Mouse (Mus musculus) adrenal gland, postnatal 4 days (tissue): ENCODE measurements around the gene Gm8453. TPM values are rescaled to one million over a fixed set of nuclear protein-coding genes. Genes with fewer than 3 reads are reported as not detected.
"Not testable (repeated sequence)": the region's sequence is repeated elsewhere in the genome, so short reads cannot be mapped to it uniquely, and the experiment has no call there.

Experiments used
- DNase-seq, 2 experiments: peaks; one replicate each; pipeline ENCODE4 v3.0.0; 2021 to 2022; ENCODE audit warnings: low spot score in 2 of 2, mixed read lengths in 2 of 2
- long read RNA-seq, 2 experiments: library from polyadenylated mRNA; stranded (forward); transcript quantifications; one replicate each; pipeline ENCODE4 v2.0.0; 2021
- total RNA-seq, 2 experiments: library from RNA; stranded (reverse); gene quantifications; 2 replicates each; pipeline ENCODE4 v1.2.3; 2021

The Gm8453 gene
- total RNA-seq: not detected
- long read RNA-seq, experiment 1: 0 reads
- long read RNA-seq, experiment 2: 0 reads

DNA sequence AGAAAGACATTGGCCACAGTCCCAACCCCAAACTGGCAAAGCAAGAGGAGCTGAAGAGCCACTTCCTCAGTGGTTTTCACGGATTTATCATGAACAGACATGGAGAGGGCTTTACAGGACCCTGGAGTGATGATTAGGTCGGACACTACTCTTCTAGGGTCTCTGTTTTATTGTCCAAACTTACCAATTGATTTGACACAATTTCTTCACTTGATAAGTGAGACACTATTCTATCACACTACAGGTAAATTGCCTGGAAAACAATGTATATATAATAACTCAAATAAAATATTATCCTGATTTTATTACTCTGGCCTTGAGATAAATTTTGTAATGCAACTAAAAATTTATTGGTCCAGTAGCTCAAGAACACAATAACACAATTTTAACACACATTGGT lies at the start of gene Gm8453:
Gm8453 (minus strand) TSS at position 101 of the 400 bp plus-strand sequence.
- DNase-seq: not testable (repeated sequence)

DNA sequence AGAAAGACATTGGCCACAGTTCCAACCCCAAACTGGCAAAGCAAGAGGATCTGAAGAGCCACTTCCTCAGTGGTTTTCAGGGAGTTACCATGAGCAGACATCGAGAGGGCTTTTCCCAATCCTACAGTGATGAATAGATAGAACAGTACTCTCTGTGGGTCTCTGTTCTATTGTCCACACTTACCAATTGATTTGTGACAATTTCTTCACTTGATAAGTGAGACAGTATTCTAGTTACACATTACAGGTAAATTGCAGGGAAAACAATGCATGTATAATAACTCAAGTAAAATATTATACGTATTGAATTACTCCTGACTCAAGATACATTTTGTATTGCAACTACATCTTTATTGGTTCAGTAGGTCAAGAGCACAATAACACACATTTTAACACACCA lies 28.1 kb downstream of the Gm8453 start, which contains the start of gene Gm8653:
Gm8653 (minus strand) TSS at position 101 of the 400 bp plus-strand sequence.
- not testable (repeated sequence) for DNase-seq

DNA sequence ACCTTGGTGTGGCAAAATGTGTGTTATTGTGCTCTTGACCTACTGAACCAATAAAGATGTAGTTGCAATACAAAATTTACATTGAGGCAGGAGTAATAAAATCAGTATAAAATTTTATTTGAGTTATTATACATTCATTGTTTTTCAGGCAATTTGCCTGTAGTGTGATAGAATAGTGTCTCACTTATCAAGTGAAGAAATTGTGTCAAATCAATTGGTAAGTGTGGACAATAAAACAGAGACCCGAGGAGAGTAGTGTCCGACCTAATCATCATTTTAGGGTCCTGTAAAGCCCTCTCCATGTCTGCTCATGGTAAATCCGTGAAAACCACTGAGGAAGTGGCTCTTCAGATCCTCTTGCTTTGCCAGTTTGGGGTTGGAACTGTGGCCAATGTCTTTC lies 40.2 kb downstream of the Gm8453 start, which contains the start of gene Vmn1r143:
Vmn1r143 (plus strand) TSS at position 301 of the 400 bp plus-strand sequence.
- not testable (repeated sequence) for DNase-seq

Other genes starting within 250 kb of the Gm8453 start
- gene Vmn1r137, start 234.9 kb downstream of the Gm8453 start, total RNA-seq: not detected
- gene Vmn1r138, start 200.6 kb downstream of the Gm8453 start, total RNA-seq: not detected
- not detected for gene Gm6176, start 173.2 kb downstream of the Gm8453 start, total RNA-seq
- gene Vmn1r139, start 160.4 kb downstream of the Gm8453 start, total RNA-seq: not detected
- gene Gm16451, start 111.2 kb downstream of the Gm8453 start, total RNA-seq: not detected
- gene Gm10666, start 94.7 kb downstream of the Gm8453 start, total RNA-seq: not detected
- gene Vmn1r142, start 65.4 kb downstream of the Gm8453 start, total RNA-seq: not detected
- gene Vmn1r143, start 40.1 kb downstream of the Gm8453 start, total RNA-seq: not detected
- not detected for gene Gm8653, start 28.2 kb downstream of the Gm8453 start, total RNA-seq
- not detected for gene Gm4187, start 100.2 kb upstream of the Gm8453 start, total RNA-seq
- gene Gm8660, start 141.6 kb upstream of the Gm8453 start, total RNA-seq: not detected
- gene Vmn1r148, start 184.1 kb upstream of the Gm8453 start, total RNA-seq: not detected
- not detected for gene Vmn1r149, start 208.7 kb upstream of the Gm8453 start, total RNA-seq
- gene Gm10665, start 234.6 kb upstream of the Gm8453 start, total RNA-seq: not detected